Mouse (Mus musculus) central nervous system, embryonic 11.5 days (tissue): ENCODE results near the gene Usp7. TPM values are rescaled to one million over a fixed set of nuclear protein-coding genes. Genes with fewer than 3 reads are reported as not detected.

Source experiments
- polyA plus RNA-seq: library from polyadenylated mRNA; depleted of rRNA; stranded (reverse); fragments of >200 nt; gene quantifications from 2 replicates; pipeline ENCODE4 v1.2.3, GENCODE M21; 2012; rRNA removed

Usp7 gene
- polyA plus RNA-seq, result 109 and 122 TPM in 2 replicates

GRCm38 (mm10) chr16:8791949-8792557 is at the start of gene Usp7:
TSS of gene Usp7 (minus strand) at chr16:8792308.

GRCm38 (mm10) chr16:8829564-8830359 is 37.7 kb upstream of the Usp7 start, which contains the start of gene 1810013L24Rik:
TSS of gene 1810013L24Rik (plus strand) at chr16:8830100.

DNA sequence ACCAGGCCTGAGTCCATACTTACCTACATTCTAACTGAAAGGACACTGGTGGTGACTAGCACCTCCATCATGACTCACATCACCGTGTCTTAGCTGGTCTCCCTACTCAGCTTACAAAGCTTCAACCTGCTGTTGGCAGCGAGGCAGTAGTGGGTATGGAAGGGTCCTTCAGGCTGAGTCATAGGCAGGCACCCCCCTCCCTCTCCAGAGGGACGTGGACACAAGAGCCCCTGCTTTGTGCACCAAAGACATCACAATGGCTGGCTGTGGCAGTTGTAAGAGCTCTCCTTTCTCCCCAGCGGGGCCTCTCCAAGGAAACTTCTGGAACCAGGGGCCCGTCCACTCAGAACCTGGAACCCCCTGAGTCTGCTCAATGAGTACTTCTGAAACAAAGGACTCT is 111.6 kb downstream of the Usp7 start, which contains the start of gene Gm5767:
Gm5767 (plus strand) TSS at position 301 of the 400 bp plus-strand sequence.

DNA sequence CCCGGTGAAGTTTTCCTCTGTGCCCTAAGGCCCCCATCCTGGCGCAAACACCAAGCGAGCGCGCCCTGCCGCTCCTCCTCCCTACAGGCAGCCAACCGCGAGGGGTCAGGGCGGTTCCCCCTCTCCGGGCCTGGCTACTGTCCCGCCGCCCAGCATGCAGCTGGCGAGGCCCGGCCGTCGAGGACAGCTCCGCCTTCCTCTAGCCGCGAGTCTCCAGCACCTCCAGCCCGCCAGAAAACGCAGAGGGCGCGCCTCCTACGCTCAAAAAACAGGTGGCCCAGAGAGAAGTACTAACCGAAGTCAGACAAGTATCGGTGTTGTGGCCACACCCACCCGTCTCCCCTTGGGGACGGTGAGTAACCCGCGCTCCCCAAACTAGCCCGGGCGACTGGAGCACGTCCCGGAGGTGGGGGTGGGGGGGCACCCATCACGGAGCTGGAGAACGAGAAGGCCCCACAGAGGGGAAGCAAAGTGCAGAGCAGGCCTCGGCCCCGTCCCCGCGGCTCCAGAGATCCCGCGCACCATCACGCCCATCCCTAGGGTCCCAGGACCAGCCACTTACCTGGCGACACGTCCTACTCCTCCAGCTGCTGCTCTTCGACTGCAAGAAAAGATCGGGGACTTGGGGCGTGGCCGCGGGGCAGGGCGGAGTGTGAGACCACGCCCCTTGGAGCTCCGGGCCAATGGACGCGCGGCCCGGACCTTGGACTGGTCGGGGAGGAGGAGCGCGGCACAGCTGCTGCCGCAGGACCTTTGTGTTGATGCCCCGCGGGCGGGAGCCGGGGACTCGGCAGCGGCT is 120.4 kb downstream of the Usp7 start, which contains the start of gene Carhsp1:
Carhsp1 (minus strand) TSS at position 605 of the 799 bp plus-strand sequence.

Other genes with a start within 250 kb of the Usp7 start
- 35.8 and 53.2 TPM in 2 replicates for gene Pmm2, start 154.6 kb downstream of the Usp7 start, polyA plus RNA-seq
- 18.0 and 22.4 TPM in 2 replicates for gene Tmem186, start 154.6 kb downstream of the Usp7 start, polyA plus RNA-seq
- gene Carhsp1, start 120.2 kb downstream of the Usp7 start, polyA plus RNA-seq, result 103 and 112 TPM in 2 replicates
- not detected in 2 replicates for gene Gm5767, start 111.5 kb downstream of the Usp7 start, polyA plus RNA-seq
- gene 1810013L24Rik, start 37.8 kb upstream of the Usp7 start, polyA plus RNA-seq, result 41.7 and 46.7 TPM in 2 replicates